Comparison of ENCODE assay signal across 22 mouse cellular contexts in genomic region chr19:57498884-57499410, GRCm38 (mm10). TPM values are rescaled to one million over a fixed set of nuclear protein-coding genes. Genes with fewer than 3 reads are reported as not detected.
DNase-seq lines count a peak whose midpoint lies in the region; ATAC-seq lines count a peak whose summit lies in the region.
"Had no signal": no experiment of that assay in that cellular context is flagged by ENCODE, and none has a peak within 500 bp of the region (broad histone marks: within the 10 kb centered on the region; RNA-seq: fewer than 3 reads in every experiment).

No protein-coding gene starts in this region.

- peak; percentile 54 for DNase-seq in forebrain, embryonic 11.5 days (ENCODE audit: low spot score)
- DNase-seq in embryo, embryonic 10.5 days (ENCODE audit: low spot score) = peak; percentile 80
- no peak for DNase-seq in right cerebral cortex, adult 2 months (ENCODE audit: low spot score in 2 of 2)
- DNase-seq in spleen, postnatal 14 days (ENCODE audit: low spot score in 2 of 2) = no peak
- no peak for DNase-seq in cerebellum, adult 8-10 months
- DNase-seq: adrenal gland, postnatal 25 days; cerebellum, adult 11 months; cerebellum, postnatal 14 days; heart, postnatal 10 days; kidney, adult 2 months; kidney, postnatal 10 days; layer of hippocampus, postnatal 36 days; liver, embryonic 13.5 days had no signal

- no peaks in the 10 kb centered on the region for H3K27me3 ChIP-seq in forebrain, embryonic 11.5 days (ENCODE audit: control insufficient read depth, insufficient read depth, low read length)
- H3K27me3 ChIP-seq in forebrain, embryonic 12.5 days = no peaks in the 10 kb centered on the region
- no peaks in the 10 kb centered on the region for H3K27me3 ChIP-seq in embryonic facial prominence, embryonic 13.5 days
- H3K27me3 ChIP-seq in limb, embryonic 12.5 days = no peaks in the 10 kb centered on the region
- H3K27me3 ChIP-seq: liver, embryonic 13.5 days; midbrain, embryonic 15.5 days had no signal

- no peaks in the 10 kb centered on the region for H3K4me1 ChIP-seq in forebrain, embryonic 11.5 days (replicated peaks; ENCODE audit: control insufficient read depth, insufficient read depth, low read length)
- no peaks in the 10 kb centered on the region for H3K4me1 ChIP-seq in forebrain, embryonic 12.5 days
- H3K4me1 ChIP-seq in embryonic facial prominence, embryonic 13.5 days = peaks cover 33% of the 10 kb centered on the region
- peaks cover 33% of the 10 kb centered on the region for H3K4me1 ChIP-seq in limb, embryonic 12.5 days (replicated peaks)
- H3K4me1 ChIP-seq: liver, embryonic 13.5 days had no signal

- no peaks in the 10 kb centered on the region for H3K36me3 ChIP-seq in forebrain, embryonic 11.5 days (ENCODE audit: control insufficient read depth, insufficient read depth, low read length)
- H3K36me3 ChIP-seq in forebrain, embryonic 12.5 days (replicated peaks) = no peaks in the 10 kb centered on the region
- H3K36me3 ChIP-seq in embryonic facial prominence, embryonic 13.5 days = no peaks in the 10 kb centered on the region
- no peaks in the 10 kb centered on the region for H3K36me3 ChIP-seq in limb, embryonic 12.5 days
- H3K36me3 ChIP-seq: G1E; liver, embryonic 13.5 days; midbrain, embryonic 15.5 days had no signal

- 83% methylated on average over 6 of the region's 6 CpGs for WGBS in forebrain, embryonic 11.5 days
- WGBS in forebrain, embryonic 12.5 days = 80% methylated on average over 6 of the region's 6 CpGs
- 18% methylated on average over 6 of the region's 6 CpGs for WGBS in embryonic facial prominence, embryonic 13.5 days
- WGBS in limb, embryonic 12.5 days = 12% methylated on average over 6 of the region's 6 CpGs

- no peak overlapping the region for H3K9ac ChIP-seq in forebrain, embryonic 11.5 days (ENCODE audit: low read length)
- no peak overlapping the region for H3K9ac ChIP-seq in forebrain, embryonic 12.5 days
- no peak overlapping the region for H3K9ac ChIP-seq in embryonic facial prominence, embryonic 13.5 days
- H3K9ac ChIP-seq in limb, embryonic 12.5 days (replicated peaks) = no peak overlapping the region
- H3K9ac ChIP-seq: liver, embryonic 13.5 days; midbrain, embryonic 15.5 days had no signal

- no peak for ATAC-seq in forebrain, embryonic 11.5 days (replicated peaks; ENCODE audit: low FRiP score)
- ATAC-seq in forebrain, embryonic 12.5 days (ENCODE audit: low FRiP score) = no peak
- 0 out of 2 replicates have a peak, but pooled peaks have one; percentile 62 for ATAC-seq in embryonic facial prominence, embryonic 13.5 days (ENCODE audit: insufficient number of reproducible peaks, insufficient read depth, low FRiP score, low TSS enrichment, low read depth)
- ATAC-seq in limb, embryonic 12.5 days (ENCODE audit: insufficient number of reproducible peaks, insufficient read depth, low FRiP score, low TSS enrichment, low read depth) = peak; percentile 81; the same call in 1 of the 2 replicates
- ATAC-seq: forebrain, embryonic 16.5 days; lung, postnatal 0 days; midbrain, embryonic 15.5 days had no signal

- no peak overlapping the region for H3K4me3 ChIP-seq in forebrain, embryonic 11.5 days (ENCODE audit: low read depth, low read length)
- H3K4me3 ChIP-seq in forebrain, embryonic 12.5 days (replicated peaks) = no peak overlapping the region
- H3K4me3 ChIP-seq in embryonic facial prominence, embryonic 13.5 days = no peak overlapping the region
- no peak overlapping the region for H3K4me3 ChIP-seq in limb, embryonic 12.5 days (replicated peaks)
- H3K4me3 ChIP-seq: layer of hippocampus, adult 2 months; liver, embryonic 13.5 days; midbrain, embryonic 15.5 days had no signal

- no peaks in the 10 kb centered on the region; the same call in 1 of the 2 replicates for H3K9me3 ChIP-seq in forebrain, embryonic 11.5 days (ENCODE audit: control insufficient read depth, low read length)
- no peaks in the 10 kb centered on the region for H3K9me3 ChIP-seq in forebrain, embryonic 12.5 days
- H3K9me3 ChIP-seq in embryonic facial prominence, embryonic 13.5 days = no peaks in the 10 kb centered on the region
- H3K9me3 ChIP-seq in limb, embryonic 12.5 days = no peaks in the 10 kb centered on the region
- H3K9me3 ChIP-seq: G1E; liver, embryonic 13.5 days; midbrain, embryonic 15.5 days had no signal

- H3K4me2 ChIP-seq in forebrain, embryonic 11.5 days (ENCODE audit: low read depth, low read length, severe bottlenecking) = no peak overlapping the region
- no peak overlapping the region for H3K4me2 ChIP-seq in forebrain, embryonic 12.5 days
- peak overlapping the region; percentile 40 for H3K4me2 ChIP-seq in embryonic facial prominence, embryonic 13.5 days
- H3K4me2 ChIP-seq in limb, embryonic 12.5 days = peak overlapping the region; percentile 42; the same call in 1 of the 2 replicates
- H3K4me2 ChIP-seq: heart, embryonic 11.5 days; liver, embryonic 13.5 days; midbrain, embryonic 15.5 days had no signal

- no peak overlapping the region for H3K27ac ChIP-seq in forebrain, embryonic 11.5 days (ENCODE audit: low read depth, low read length)
- no peak overlapping the region for H3K27ac ChIP-seq in forebrain, embryonic 12.5 days
- H3K27ac ChIP-seq in embryonic facial prominence, embryonic 13.5 days = peak overlapping the region; percentile 72
- peak overlapping the region; percentile 81 for H3K27ac ChIP-seq in limb, embryonic 12.5 days
- H3K27ac ChIP-seq: layer of hippocampus, adult 2 months; liver, embryonic 13.5 days; midbrain, embryonic 15.5 days had no signal

RNA-seq across cellular contexts. Expression of gene Trub1, which starts 46.2 kb away (rescaled TPM):
- polyA plus RNA-seq in forebrain, embryonic 11.5 days (2014; fragmentation: Nextera tagmentation; extraction: Ambion mirVana) = 16.3 and 22.1 TPM in 2 replicates
- 18.4 and 20.1 TPM in 2 replicates for polyA plus RNA-seq in forebrain, embryonic 12.5 days (2016; fragmentation: Nextera tagmentation; extraction: Ambion mirVana)
- polyA plus RNA-seq in embryonic facial prominence, embryonic 13.5 days (2015; fragmentation: Nextera tagmentation; extraction: Ambion mirVana) = 30.0 and 33.6 TPM in 2 replicates
- polyA plus RNA-seq in limb, embryonic 12.5 days (2016; fragmentation: Nextera tagmentation; extraction: Ambion mirVana) = 25.3 and 28.2 TPM in 2 replicates

Comparison
In these comparisons a context has a peak if more than half of its experiments do, and no peak if none do; other contexts are left out.
1. ATAC-seq: peak in embryonic facial prominence, embryonic 13.5 days (single experiment) and limb, embryonic 12.5 days (single experiment); none in forebrain, embryonic 11.5 days (single experiment) and forebrain, embryonic 12.5 days (single experiment).
2. DNase-seq: peak in forebrain, embryonic 11.5 days (single experiment) and embryo, embryonic 10.5 days (single experiment); none in right cerebral cortex, adult 2 months (0 of 2), spleen, postnatal 14 days (0 of 2) and cerebellum, adult 8-10 months (single experiment).
3. H3K27ac ChIP-seq: peak in embryonic facial prominence, embryonic 13.5 days (single experiment) and limb, embryonic 12.5 days (single experiment); none in forebrain, embryonic 11.5 days (single experiment) and forebrain, embryonic 12.5 days (single experiment).
4. H3K4me2 ChIP-seq: peak in embryonic facial prominence, embryonic 13.5 days (single experiment) and limb, embryonic 12.5 days (single experiment); none in forebrain, embryonic 11.5 days (single experiment) and forebrain, embryonic 12.5 days (single experiment).